Mouse (Mus musculus) neutrophil, adult 65 days (primary cell): ENCODE measurements around the gene Wfdc8. TPM values are rescaled to one million over a fixed set of nuclear protein-coding genes. Genes with fewer than 3 reads are reported as not detected.

ENCODE experiments used
- total RNA-seq: library from RNA; stranded (reverse); gene quantifications from 2 replicates; pipeline ENCODE4 v1.2.4, GENCODE M21; 2023

The Wfdc8 gene
- total RNA-seq = not detected in 2 replicates

DNA sequence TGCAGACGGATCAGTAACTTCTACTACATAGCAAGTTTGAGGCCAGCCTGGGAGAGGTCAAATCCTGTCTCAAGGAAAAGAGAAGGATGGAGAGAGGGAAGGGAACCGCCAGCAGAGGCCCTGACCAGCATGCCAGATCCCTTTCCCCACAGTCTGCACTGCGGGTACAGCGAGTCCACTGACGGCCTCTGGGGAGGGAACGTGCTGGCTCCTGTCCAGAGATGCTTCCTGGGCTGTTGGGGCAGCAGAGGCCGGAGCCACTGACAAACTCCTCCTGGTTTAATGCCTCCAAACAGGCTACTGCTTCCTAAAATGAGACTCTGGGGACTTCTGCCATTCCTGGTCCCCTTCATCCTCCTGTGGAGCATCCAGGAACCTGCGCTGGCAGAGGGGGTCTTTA, at the start of gene Wfdc8, which contains the start of gene Wfdc6b:
TSS of gene Wfdc8 (minus strand) at position 156 of the 400 bp plus-strand sequence.
TSS of gene Wfdc6b (plus strand) at position 52 of the 400 bp plus-strand sequence.

DNA sequence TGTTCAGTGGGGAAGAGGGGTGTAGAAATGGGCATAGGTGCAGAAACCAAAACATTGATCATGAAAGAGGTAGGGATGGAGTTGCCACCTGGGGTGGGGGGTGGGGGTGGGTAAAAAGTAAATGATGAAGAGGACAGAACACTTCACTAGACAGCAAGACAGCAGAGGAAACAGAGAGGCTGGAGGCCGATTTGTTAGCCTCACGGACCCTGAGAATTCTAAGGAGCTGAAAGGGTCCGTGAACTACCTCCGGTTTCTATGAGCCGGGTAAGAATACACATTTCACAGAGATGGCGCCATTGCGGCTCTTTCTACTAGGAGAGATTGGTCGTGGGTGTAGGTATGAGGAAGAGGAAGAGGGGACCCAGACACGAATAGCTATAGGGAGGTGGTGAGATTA, 43.1 kb upstream of the Wfdc8 start, which contains the start of gene Wfdc9:
TSS of gene Wfdc9 (minus strand) at position 101 of the 400 bp plus-strand sequence.

GRCm38 (mm10) chr2:164655858-164656257, 42.4 kb upstream of the Wfdc8 start, which contains the start of gene Wfdc10:
Gene Wfdc10, plus strand, starts transcription at chr2:164656046.

DNA sequence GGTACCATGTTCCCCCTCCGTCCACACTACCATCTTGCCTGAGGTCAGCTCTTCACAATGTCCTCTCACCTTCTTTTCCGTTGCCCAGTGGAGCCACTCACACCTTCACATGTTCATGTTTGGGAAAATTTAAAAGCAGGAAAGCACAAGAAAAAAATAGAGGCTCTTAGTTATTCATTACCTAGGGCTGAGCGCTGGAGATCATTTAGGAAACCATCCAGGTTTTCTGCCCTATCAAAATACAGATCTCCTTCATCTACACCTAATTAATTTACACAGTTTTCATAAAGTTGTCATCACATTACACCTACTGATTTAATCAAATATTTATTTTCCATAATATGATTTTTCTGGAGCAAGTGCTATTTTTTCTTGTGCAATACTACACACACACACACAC, 25.3 kb upstream of the Wfdc8 start, which contains the start of gene Wfdc16:
TSS of gene Wfdc16 (minus strand) at position 101 of the 400 bp plus-strand sequence.

DNA sequence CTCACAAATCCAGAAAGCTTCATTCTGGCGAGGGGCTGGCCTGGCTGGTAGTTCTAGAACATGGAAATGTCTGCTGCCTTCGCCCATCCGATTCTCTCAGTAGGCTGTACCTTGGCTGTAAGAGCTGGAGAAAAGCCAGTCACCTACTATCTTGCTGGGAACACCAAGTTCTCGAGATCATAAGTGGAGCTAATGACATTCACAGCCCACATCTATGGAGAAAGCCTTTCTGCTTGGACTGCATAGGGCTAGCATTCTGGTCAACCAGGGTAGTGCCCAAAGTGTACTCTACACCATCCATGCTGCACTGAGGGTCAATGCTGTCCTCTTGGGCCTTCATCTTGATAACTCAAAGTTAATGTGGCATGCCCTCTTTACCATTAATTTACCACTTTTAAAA, 19.9 kb downstream of the Wfdc8 start, which contains the start of gene Eppin:
TSS of gene Eppin (minus strand) at position 101 of the 400 bp plus-strand sequence.

GRCm38 (mm10) chr2:164585025-164585725, 28.3 kb downstream of the Wfdc8 start, which contains the start of gene Wfdc6a:
Gene Wfdc6a, minus strand, starts transcription at chr2:164585447.

GRCm38 (mm10) chr2:164573359-164573758, 40.1 kb downstream of the Wfdc8 start, which contains the start of gene Spint3:
Gene Spint3, minus strand, starts transcription at chr2:164573459.

GRCm38 (mm10) chr2:164562391-164563188, 50.8 kb downstream of the Wfdc8 start, which contains the start of gene Wfdc2:
Gene Wfdc2, plus strand, starts transcription at chr2:164562413.

Other genes with a start within 250 kb of the Wfdc8 start
- gene Slpi, start 224.5 kb downstream of the Wfdc8 start, total RNA-seq = 705 and 906 TPM in 2 replicates
- gene Rbpjl, start 210.5 kb downstream of the Wfdc8 start, total RNA-seq = not detected in 2 replicates
- not detected in 2 replicates for gene Matn4, start 208.5 kb downstream of the Wfdc8 start, total RNA-seq
- 1.4 and 5.3 TPM in 2 replicates for gene Sdc4, start 169.7 kb downstream of the Wfdc8 start, total RNA-seq
- gene Sys1, start 156.7 kb downstream of the Wfdc8 start, total RNA-seq = 32.7 and 33.5 TPM in 2 replicates
- 0.63 TPM in 1 of 2 replicates, not detected in the other for gene Gm20458, start 152.7 kb downstream of the Wfdc8 start, total RNA-seq
- gene Trp53tg5, start 139.9 kb downstream of the Wfdc8 start, total RNA-seq = not detected in 2 replicates
- gene Dbndd2, start 127.5 kb downstream of the Wfdc8 start, total RNA-seq = 2.1 and 3.2 TPM in 2 replicates
- gene Pigt, start 116.1 kb downstream of the Wfdc8 start, total RNA-seq = 42.1 and 46.4 TPM in 2 replicates
- gene Wfdc2, start 51.2 kb downstream of the Wfdc8 start, total RNA-seq = not detected in 2 replicates
- gene Spint3, start 40.2 kb downstream of the Wfdc8 start, total RNA-seq = not detected in 2 replicates
- not detected in 2 replicates for gene Wfdc6a, start 28.2 kb downstream of the Wfdc8 start, total RNA-seq
- gene Eppin, start 20.0 kb downstream of the Wfdc8 start, total RNA-seq = not detected in 2 replicates
- gene Wfdc6b, start 104 bp downstream of the Wfdc8 start, total RNA-seq = not detected in 2 replicates
- not detected in 2 replicates for gene Wfdc16, start 25.2 kb upstream of the Wfdc8 start, total RNA-seq
- 7.5 and 8.1 TPM in 2 replicates for gene Wfdc10, start 42.4 kb upstream of the Wfdc8 start, total RNA-seq
- gene Wfdc9, start 43.0 kb upstream of the Wfdc8 start, total RNA-seq = not detected in 2 replicates
- gene Wfdc11, start 60.5 kb upstream of the Wfdc8 start, total RNA-seq = not detected in 2 replicates
- gene Wfdc13, start 71.5 kb upstream of the Wfdc8 start, total RNA-seq = not detected in 2 replicates
- not detected in 2 replicates for gene Spint4, start 84.9 kb upstream of the Wfdc8 start, total RNA-seq
- not detected in 2 replicates for gene Spint5, start 101.7 kb upstream of the Wfdc8 start, total RNA-seq
- not detected in 2 replicates for gene Wfdc3, start 132.3 kb upstream of the Wfdc8 start, total RNA-seq
- gene Dnttip1, start 132.4 kb upstream of the Wfdc8 start, total RNA-seq = 34.5 and 42.9 TPM in 2 replicates
- gene Ube2c, start 156.3 kb upstream of the Wfdc8 start, total RNA-seq = 84.3 and 94.9 TPM in 2 replicates
- gene Tnnc2, start 166.3 kb upstream of the Wfdc8 start, total RNA-seq = 0.73 TPM in 1 of 2 replicates, not detected in the other
- gene Snx21, start 172.2 kb upstream of the Wfdc8 start, total RNA-seq = 2.2 and 2.6 TPM in 2 replicates
- 44.2 and 45.5 TPM in 2 replicates for gene Acot8, start 191.3 kb upstream of the Wfdc8 start, total RNA-seq
- gene Zswim3, start 191.5 kb upstream of the Wfdc8 start, total RNA-seq = 1.5 and 1.7 TPM in 2 replicates
- 3.1 and 4.0 TPM in 2 replicates for gene Zswim1, start 209.1 kb upstream of the Wfdc8 start, total RNA-seq
- not detected in 2 replicates for gene Spata25, start 214.9 kb upstream of the Wfdc8 start, total RNA-seq
- 149 and 152 TPM in 2 replicates for gene Ctsa, start 219.2 kb upstream of the Wfdc8 start, total RNA-seq
- 0.66 and 1.6 TPM in 2 replicates for gene Neurl2, start 219.8 kb upstream of the Wfdc8 start, total RNA-seq
- 1.7 and 3.0 TPM in 2 replicates for gene Pltp, start 244.1 kb upstream of the Wfdc8 start, total RNA-seq